Mouse (Mus musculus) v-Abl transformed pro-B cells (cell line): ENCODE measurements around the gene Hecw1.

Experiments used
- in situ Hi-C, 2 experiments: fragments of 400-800 bp; cut with MboI; formaldehyde crosslinking; loops; one replicate each; pipeline ENCODE4 v1.15.1; 2025; ENCODE audit not compliant: unreplicated experiment in 2 of 2

The Hecw1 gene

GRCm38 (mm10) chr13:14522906-14523269, at the start of gene Hecw1:
Gene Hecw1, minus strand, starts transcription at chr13:14523228.
- in situ Hi-C loops = no loop called here

GRCm38 (mm10) chr13:14561336-14561735, 38.3 kb upstream of the Hecw1 start:
- in situ Hi-C loops = no loop called here

- in situ Hi-C loops = no loop called here
Observed at GRCm38 (mm10) chr13:14552628-14553027, 29.6 kb upstream of the Hecw1 start.

GRCm38 (mm10) chr13:14542860-14543259, 19.8 kb upstream of the Hecw1 start:
- in situ Hi-C loops = no loop called here

- in situ Hi-C loops = no loop called here
Observed at GRCm38 (mm10) chr13:14522128-14522905, 711 bp downstream of the Hecw1 start.

GRCm38 (mm10) chr13:14521746-14522127, 1.3 kb downstream of the Hecw1 start:
- in situ Hi-C loops = no loop called here

GRCm38 (mm10) chr13:14519605-14520004, 3.4 kb downstream of the Hecw1 start:
- in situ Hi-C loops = no loop called here

- in situ Hi-C loops = no loop called here
Observed at GRCm38 (mm10) chr13:14517478-14517877, 5.5 kb downstream of the Hecw1 start.

- in situ Hi-C loops = no loop called here
Observed at GRCm38 (mm10) chr13:14515106-14515505, 7.9 kb downstream of the Hecw1 start.

GRCm38 (mm10) chr13:14513934-14514333, 9.1 kb downstream of the Hecw1 start:
- in situ Hi-C loops = no loop called here

- in situ Hi-C loops = no loop called here
Observed at GRCm38 (mm10) chr13:14506765-14507164, 16.3 kb downstream of the Hecw1 start.

GRCm38 (mm10) chr13:14500251-14500650, 22.8 kb downstream of the Hecw1 start:
- in situ Hi-C loops = no loop called here

- in situ Hi-C loops = no loop called here
Observed at GRCm38 (mm10) chr13:14498780-14499179, 24.2 kb downstream of the Hecw1 start.

- in situ Hi-C loops = no loop called here
Observed at GRCm38 (mm10) chr13:14496954-14497353, 26.1 kb downstream of the Hecw1 start.

- in situ Hi-C loops = no loop called here
Observed at GRCm38 (mm10) chr13:14487812-14488211, 35.2 kb downstream of the Hecw1 start.

GRCm38 (mm10) chr13:14471121-14471520, 51.9 kb downstream of the Hecw1 start:
- in situ Hi-C loops = no loop called here

- in situ Hi-C loops = no loop called here
Observed at GRCm38 (mm10) chr13:14467517-14467916, 55.5 kb downstream of the Hecw1 start.

- in situ Hi-C loops = no loop called here
Observed at GRCm38 (mm10) chr13:14461036-14461435, 62.0 kb downstream of the Hecw1 start.

- in situ Hi-C loops = no loop called here
Observed at GRCm38 (mm10) chr13:14457043-14457442, 66.0 kb downstream of the Hecw1 start.

GRCm38 (mm10) chr13:14439540-14439939, 83.5 kb downstream of the Hecw1 start:
- in situ Hi-C loops = no loop called here

- in situ Hi-C loops = no loop called here
Observed at GRCm38 (mm10) chr13:14428845-14429553, 94.0 kb downstream of the Hecw1 start.

- in situ Hi-C loops = no loop called here
Observed at GRCm38 (mm10) chr13:14424836-14425235, 98.2 kb downstream of the Hecw1 start.
